Mouse (Mus musculus) testis, adult 2 months (tissue): ENCODE measurements around the gene Gm20388.

ENCODE experiments used
- CTCF ChIP-seq: fragments of 200-500 bp; IDR thresholded peaks from 2 replicates; pipeline ENCODE4 v1.5.1; 2012; ENCODE audit warnings: low read depth, mild to moderate bottlenecking, inconsistent platforms, low read length, moderate library complexity; ENCODE audit not compliant: control insufficient read depth, insufficient read depth, insufficient replicate concordance
- POLR2A ChIP-seq: fragments of 200-500 bp; IDR thresholded peaks from 2 replicates; pipeline ENCODE4 v1.6.1; 2012; ENCODE audit warnings: low read depth, mild to moderate bottlenecking, inconsistent platforms, low read length, moderate library complexity; ENCODE audit not compliant: control insufficient read depth

- TF ChIP-seq POLR2A (no peak), CTCF (no peak)
Measured at GRCm38 (mm10) chr8:123034171-123034570, 3123.5 kb downstream of the Gm20388 start.
